Mouse (Mus musculus): ENCODE measurements at regions not wholly inside any gene's neighbourhood (a gene's known extent, or its start where the extent isn't known, plus 50 kb on each side); places are given as distances from the start of the nearest gene placed in this dataset.

DNA sequence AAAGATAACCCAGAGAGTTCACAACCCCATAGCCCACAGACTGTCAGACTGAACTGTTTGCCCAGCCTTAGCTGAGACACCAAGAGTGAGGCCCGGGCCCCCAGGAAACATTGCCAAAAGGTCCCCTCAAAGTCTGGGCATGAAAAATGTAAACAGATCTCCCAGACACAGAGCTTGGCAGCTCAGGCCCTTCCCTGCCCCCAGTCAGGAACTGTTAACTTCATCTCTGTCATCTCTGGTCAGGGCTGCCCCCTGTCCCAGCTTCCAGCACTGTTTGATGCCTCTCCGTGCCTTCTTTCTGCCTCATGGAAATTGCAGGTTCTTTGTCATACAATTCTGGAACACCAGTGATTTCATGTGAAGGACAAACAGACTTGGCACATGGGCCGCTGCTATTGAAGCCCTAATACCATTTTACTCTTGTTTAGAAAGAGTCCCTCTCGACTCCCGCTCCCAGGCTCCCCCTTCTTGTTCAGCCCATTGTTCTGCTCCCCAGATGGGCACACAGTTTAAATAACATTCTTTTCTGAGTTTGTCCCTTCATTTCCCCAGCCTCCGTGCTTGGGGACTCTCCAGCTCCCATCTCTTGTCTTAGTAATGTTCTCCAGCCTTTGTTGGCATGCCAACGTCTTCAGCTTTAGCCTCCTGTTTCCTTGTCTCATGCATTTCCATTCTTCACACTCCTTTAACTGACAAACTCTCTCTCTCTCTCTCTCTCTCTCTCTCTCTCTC is 100.4 kb upstream of the Ranbp3l start:
- Histone ChIP-seq H3K4me3 (replicated peaks) (no peak overlapping the region), H3K4me1 (peaks cover 9% of the 10 kb centered on the region), H3K27me3 (replicated peaks) (no peaks in the 10 kb centered on the region), H3K9me3 (no peaks in the 10 kb centered on the region), H3K36me3 (replicated peaks; ENCODE audit: low read length) (no peaks in the 10 kb centered on the region)
- TF ChIP-seq GATA1 (IDR thresholded peaks at IDR 0.05; ENCODE audit: borderline replicate concordance, low read length) (no peak), FLI1 (IDR thresholded peaks at IDR 0.05; ENCODE audit: low read length) (no peak)

DNA sequence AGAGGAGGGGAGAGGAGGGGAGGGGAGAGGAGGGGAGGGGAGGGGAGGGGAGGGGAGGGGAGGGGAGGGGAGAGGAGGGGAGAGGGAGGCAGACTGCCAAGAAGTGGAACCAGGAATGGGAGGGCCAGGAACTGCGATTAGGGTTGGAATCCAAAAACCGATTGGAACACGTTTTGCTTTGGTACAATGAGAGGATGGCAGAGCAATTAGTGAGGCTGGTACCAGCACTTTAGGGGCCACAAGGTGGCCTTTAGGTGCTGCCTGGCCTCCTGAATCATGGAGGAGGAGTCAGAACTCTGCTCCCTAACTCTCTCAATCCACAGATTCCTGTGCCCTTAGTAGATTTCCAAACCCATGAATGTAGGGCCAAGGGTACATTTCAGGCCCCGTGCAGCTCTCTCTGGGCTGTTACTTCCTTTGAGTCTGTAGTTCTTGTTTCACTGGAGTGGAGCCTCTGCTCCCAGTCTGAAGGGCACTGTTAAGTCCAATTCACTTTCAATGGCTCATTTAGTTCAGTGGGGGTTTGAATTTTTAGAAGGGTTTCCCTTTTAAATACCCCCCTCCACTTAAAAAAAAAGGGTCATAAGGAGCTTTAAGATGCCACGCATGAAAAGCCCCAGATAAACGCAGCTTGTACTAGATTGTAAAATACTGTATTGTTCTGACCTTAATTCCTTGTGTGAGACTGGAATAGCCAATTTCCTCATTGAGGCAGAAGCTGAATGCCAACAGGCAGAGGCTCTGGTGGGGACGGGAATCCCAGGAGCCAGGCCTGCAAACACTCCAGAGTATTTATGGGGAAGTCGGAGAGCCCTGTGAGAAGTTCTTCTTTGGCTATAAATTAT is 102.4 kb upstream of the Ranbp3l start:
- H3K4me1 ChIP-seq: peaks cover 9% of the 10 kb centered on the region
- H3K9me3 ChIP-seq: no peaks in the 10 kb centered on the region
- no peaks in the 10 kb centered on the region for H3K27me3 ChIP-seq (replicated peaks)
- H3K4me3 ChIP-seq (replicated peaks): no peak overlapping the region
- TF ChIP-seq FLI1 (IDR thresholded peaks at IDR 0.05; ENCODE audit: low read length): no peak
- TF ChIP-seq GATA1 (IDR thresholded peaks at IDR 0.05; ENCODE audit: borderline replicate concordance, low read length): no peak
- no peaks in the 10 kb centered on the region for H3K36me3 ChIP-seq (replicated peaks; ENCODE audit: low read length)

DNA sequence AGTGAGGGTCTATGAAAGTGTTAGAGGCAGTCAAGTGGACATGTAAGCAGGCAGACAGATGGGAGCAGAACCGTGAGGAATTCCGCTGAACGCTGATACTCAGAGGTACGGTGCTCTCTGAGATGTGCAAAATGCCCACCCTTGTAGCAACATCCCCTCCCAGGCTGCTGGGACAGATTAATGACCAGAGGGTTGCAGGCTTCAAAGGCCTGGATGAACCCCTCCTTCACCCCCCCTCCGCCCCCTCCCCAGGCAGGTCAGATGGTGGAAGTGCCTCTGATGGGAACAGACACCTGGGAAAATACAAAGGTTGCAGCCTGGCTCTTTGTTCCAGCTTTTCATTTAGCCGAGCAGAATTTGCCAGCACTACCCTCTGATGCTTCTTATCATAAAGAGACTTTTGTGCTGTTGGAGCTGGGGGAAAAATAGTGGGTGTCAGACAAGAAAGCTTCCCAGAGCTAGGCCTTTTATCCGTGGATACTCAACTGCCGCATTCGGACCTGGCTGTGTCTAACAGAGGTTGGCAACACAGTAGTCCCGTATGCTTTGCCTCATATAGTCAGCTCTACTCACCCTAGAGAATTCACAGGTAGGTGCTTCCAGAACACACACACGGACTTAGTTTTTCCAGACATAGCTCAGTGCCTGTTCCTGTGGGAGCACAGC is 111.2 kb upstream of the Ranbp3l start:
- Histone ChIP-seq H3K36me3 (replicated peaks; ENCODE audit: low read length) (no peaks in the 10 kb centered on the region), H3K27me3 (replicated peaks) (no peaks in the 10 kb centered on the region), H3K4me1 (no peaks in the 10 kb centered on the region), H3K9me3 (peaks cover 14% of the 10 kb centered on the region), H3K4me3 (replicated peaks) (no peak overlapping the region)
- TF ChIP-seq GATA1 (IDR thresholded peaks at IDR 0.05; ENCODE audit: borderline replicate concordance, low read length): no peak
- TF ChIP-seq FLI1 (IDR thresholded peaks at IDR 0.05; ENCODE audit: low read length): no peak

DNA sequence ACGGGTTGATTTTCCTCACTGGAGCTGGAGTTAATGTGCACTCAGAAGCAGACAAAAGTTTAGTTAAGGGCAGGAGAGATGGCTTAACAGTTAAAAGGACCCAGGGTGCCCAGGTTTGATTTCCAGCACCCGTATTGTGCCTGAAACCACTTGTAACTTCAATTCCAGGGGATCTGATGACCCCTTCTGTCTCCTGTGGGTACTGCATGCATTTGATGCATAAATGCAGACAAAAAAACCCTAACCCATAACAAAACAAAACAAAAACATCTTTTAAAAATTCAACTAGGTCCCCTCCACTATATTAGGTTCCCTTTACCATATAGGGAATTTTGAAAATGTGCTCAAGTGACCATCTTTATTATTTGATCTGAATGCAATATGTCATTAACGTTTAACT is 112.2 kb upstream of the Ranbp3l start:
- Histone ChIP-seq H3K27me3 (replicated peaks) (no peaks in the 10 kb centered on the region), H3K4me1 (no peaks in the 10 kb centered on the region), H3K4me3 (replicated peaks) (no peak overlapping the region), H3K36me3 (replicated peaks; ENCODE audit: low read length) (no peaks in the 10 kb centered on the region), H3K9me3 (peaks cover 20% of the 10 kb centered on the region)
- TF ChIP-seq GATA1 (IDR thresholded peaks at IDR 0.05; ENCODE audit: borderline replicate concordance, low read length): no peak
- no peak for TF ChIP-seq FLI1 (IDR thresholded peaks at IDR 0.05; ENCODE audit: low read length)

DNA sequence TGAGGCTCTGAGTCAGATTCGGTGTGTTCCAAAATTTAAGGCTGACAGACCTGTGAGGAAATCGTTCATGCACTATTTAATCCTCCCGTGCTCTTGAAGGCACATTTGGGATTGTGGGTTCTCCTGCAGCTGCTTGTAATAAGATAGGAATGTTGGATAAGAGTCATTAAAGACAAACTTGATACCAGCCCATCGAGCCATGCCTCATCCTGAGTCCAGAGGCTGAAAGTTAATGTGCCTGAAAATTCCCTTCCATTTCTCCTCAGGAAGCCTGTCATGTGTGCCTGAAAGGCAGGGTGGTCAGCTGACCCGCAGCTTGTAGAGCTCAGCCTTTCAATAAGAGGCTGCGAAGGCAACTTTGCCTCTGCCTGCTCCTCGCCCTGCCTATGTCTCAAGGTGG is 113.4 kb upstream of the Ranbp3l start:
- no peaks in the 10 kb centered on the region for H3K4me1 ChIP-seq
- H3K9me3 ChIP-seq: peaks cover 23% of the 10 kb centered on the region
- TF ChIP-seq FLI1 (IDR thresholded peaks at IDR 0.05; ENCODE audit: low read length) (no peak), GATA1 (IDR thresholded peaks at IDR 0.05; ENCODE audit: borderline replicate concordance, low read length) (no peak)
- H3K4me3 ChIP-seq (replicated peaks): no peak overlapping the region
- no peaks in the 10 kb centered on the region for H3K27me3 ChIP-seq (replicated peaks)
- no peaks in the 10 kb centered on the region for H3K36me3 ChIP-seq (replicated peaks; ENCODE audit: low read length)

DNA sequence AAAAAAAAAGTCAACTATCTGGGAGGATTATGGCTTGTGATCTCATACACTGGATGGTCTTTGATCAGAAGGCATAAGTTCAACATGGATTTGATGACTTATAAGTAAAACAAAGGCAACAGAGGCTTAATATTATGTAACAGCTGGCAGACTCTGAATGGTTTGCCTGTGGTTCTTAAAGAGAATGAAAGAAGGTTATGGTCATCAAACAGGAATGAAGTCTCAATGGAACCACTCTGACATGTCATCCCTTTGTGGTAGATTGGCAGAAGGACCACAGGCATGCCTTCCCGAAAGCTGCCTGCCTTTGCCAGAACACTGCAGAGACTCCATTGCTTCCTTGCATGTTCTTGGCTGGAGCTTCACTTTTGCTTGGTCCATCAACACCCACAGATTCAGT is 116.8 kb upstream of the Ranbp3l start:
- TF ChIP-seq GATA1 (IDR thresholded peaks at IDR 0.05; ENCODE audit: borderline replicate concordance, low read length): no peak
- TF ChIP-seq FLI1 (IDR thresholded peaks at IDR 0.05; ENCODE audit: low read length): no peak
- H3K4me3 ChIP-seq (replicated peaks): no peak overlapping the region
- H3K36me3 ChIP-seq (replicated peaks; ENCODE audit: low read length): no peaks in the 10 kb centered on the region
- H3K9me3 ChIP-seq: peaks cover 19% of the 10 kb centered on the region
- H3K27me3 ChIP-seq (replicated peaks): no peaks in the 10 kb centered on the region
- H3K4me1 ChIP-seq: no peaks in the 10 kb centered on the region

DNA sequence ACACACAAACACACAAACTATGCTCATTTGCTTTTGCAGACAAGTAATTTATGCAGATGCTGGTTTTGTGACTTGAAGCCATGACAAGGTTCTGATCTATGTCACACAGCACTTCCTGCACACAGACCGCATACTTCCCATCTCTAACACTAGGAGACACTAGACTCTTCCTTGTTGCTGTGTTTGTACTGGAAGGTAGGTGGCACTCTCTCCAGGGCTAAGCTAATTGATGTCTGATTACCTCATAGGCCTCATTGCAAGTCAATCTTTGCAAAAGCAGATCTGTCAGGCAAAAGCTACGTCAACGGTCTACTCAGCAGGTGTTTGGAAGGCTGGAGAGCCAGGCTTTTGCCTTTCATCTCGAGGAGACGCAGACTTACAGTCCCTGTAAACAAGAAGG is 118.3 kb upstream of the Ranbp3l start:
- Histone ChIP-seq H3K27me3 (replicated peaks) (no peaks in the 10 kb centered on the region), H3K4me1 (no peaks in the 10 kb centered on the region), H3K4me3 (replicated peaks) (no peak overlapping the region), H3K36me3 (replicated peaks; ENCODE audit: low read length) (no peaks in the 10 kb centered on the region), H3K9me3 (peaks cover 11% of the 10 kb centered on the region)
- TF ChIP-seq FLI1 (IDR thresholded peaks at IDR 0.05; ENCODE audit: low read length): no peak
- no peak for TF ChIP-seq GATA1 (IDR thresholded peaks at IDR 0.05; ENCODE audit: borderline replicate concordance, low read length)

DNA sequence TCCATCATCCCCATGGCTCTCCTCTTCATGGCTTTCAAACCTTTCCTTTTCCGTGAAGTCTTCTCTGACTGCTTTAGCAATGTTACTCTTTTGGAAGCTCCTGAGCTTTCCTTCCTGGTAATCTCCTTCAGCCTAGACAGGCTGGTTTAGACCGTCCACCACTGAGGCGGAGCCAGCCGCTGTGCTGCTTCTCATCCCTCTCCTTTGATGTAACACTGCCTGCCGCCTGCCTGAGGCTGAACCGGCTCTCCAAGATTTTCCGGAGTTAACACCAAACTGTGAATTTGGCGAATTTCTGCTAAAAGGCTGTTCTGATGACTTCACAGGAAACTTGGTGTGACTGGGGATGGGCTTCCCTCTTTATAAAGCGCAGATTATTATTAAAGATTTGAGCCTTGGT is 125.6 kb upstream of the Ranbp3l start:
- no peaks in the 10 kb centered on the region for H3K9me3 ChIP-seq
- TF ChIP-seq GATA1 (IDR thresholded peaks at IDR 0.05; ENCODE audit: borderline replicate concordance, low read length) (no peak), FLI1 (IDR thresholded peaks at IDR 0.05; ENCODE audit: low read length) (no peak)
- H3K4me3 ChIP-seq (replicated peaks): no peak overlapping the region
- no peaks in the 10 kb centered on the region for H3K36me3 ChIP-seq (replicated peaks; ENCODE audit: low read length)
- H3K27me3 ChIP-seq (replicated peaks): no peaks in the 10 kb centered on the region
- H3K4me1 ChIP-seq: no peaks in the 10 kb centered on the region

DNA sequence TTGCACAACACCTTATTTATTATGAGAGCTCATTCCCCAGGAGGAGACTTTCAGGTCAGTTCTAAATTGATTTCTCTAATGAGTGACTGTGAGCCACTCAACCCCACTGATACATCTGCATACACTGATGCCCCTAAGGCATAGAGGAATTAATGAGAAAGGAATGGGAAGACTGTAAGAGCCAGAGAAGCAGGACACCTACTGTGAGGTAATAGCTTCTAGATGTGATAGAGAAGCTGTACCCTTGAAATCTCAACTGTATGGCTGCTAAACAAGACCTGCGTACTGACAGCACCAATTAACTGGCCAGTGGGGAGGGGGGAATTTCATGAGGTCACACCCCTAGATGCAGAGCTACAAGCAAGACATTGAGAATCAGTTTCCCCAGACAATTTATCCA is 128.3 kb upstream of the Ranbp3l start:
- Histone ChIP-seq H3K9me3 (no peaks in the 10 kb centered on the region), H3K4me1 (no peaks in the 10 kb centered on the region), H3K36me3 (replicated peaks; ENCODE audit: low read length) (no peaks in the 10 kb centered on the region), H3K27me3 (replicated peaks) (no peaks in the 10 kb centered on the region), H3K4me3 (replicated peaks) (no peak overlapping the region)
- TF ChIP-seq FLI1 (IDR thresholded peaks at IDR 0.05; ENCODE audit: low read length) (no peak), GATA1 (IDR thresholded peaks at IDR 0.05; ENCODE audit: borderline replicate concordance, low read length) (no peak)

DNA sequence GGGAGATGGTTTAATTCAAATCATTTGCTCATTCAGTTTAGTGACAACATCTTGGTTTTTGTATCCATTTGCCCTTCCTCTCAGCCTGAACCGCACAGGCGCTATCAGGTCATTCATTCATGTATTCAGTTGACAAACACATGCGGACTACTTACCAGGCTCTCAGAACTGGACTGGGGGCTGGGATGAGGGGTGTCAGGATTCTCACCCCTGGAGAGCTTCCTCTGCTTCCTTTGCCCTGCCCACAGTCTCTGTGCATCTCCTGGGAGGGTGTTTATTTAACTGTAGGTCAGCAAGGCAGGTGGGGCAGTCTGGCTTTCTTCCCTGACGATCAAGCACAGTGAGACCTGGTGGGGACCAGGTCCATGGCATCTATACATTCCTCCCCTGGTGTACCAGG is 123.6 kb upstream of the Slc1a3 start:
- TF ChIP-seq FLI1 (IDR thresholded peaks at IDR 0.05; ENCODE audit: low read length) (no peak), GATA1 (IDR thresholded peaks at IDR 0.05; ENCODE audit: borderline replicate concordance, low read length) (no peak)
- Histone ChIP-seq H3K4me3 (replicated peaks) (no peak overlapping the region), H3K4me1 (no peaks in the 10 kb centered on the region), H3K9me3 (0 out of 2 replicates have a peak, but pooled peaks cover 3% of the 10 kb centered on the region), H3K36me3 (replicated peaks; ENCODE audit: low read length) (no peaks in the 10 kb centered on the region), H3K27me3 (replicated peaks) (no peaks in the 10 kb centered on the region)

Data from megakaryocyte, embryonic 14.5 days (primary cell).